Mouse (Mus musculus) limb, embryonic 10.5 days (tissue): ENCODE data around the gene Gm13040. TPM values are rescaled to one million over a fixed set of nuclear protein-coding genes. Genes with fewer than 3 reads are reported as not detected.
"Not testable (repeated sequence)": the region's sequence is repeated elsewhere in the genome, so short reads cannot be mapped to it uniquely, and the experiment has no call there.

Experiments used
- DNase-seq: peaks from one replicate; pipeline ENCODE4 v3.0.0-alpha.2; 2017; ENCODE audit warnings: low spot score
- H3K27ac ChIP-seq: fragments of 300-500 bp; sonication (generic); 2 replicates; pipeline ENCODE4 v1.5.1; 2016; ENCODE audit warnings: mild to moderate bottlenecking
- H3K27me3 ChIP-seq: fragments of 300-500 bp; sonication (generic); 2 replicates; pipeline ENCODE4 v1.6.1; 2016; ENCODE audit warnings: low read depth, mild to moderate bottlenecking; ENCODE audit not compliant: poor library complexity, severe bottlenecking
- H3K36me3 ChIP-seq: fragments of 300-500 bp; sonication (generic); 2 replicates; pipeline ENCODE4 v1.6.1; 2016; ENCODE audit warnings: mild to moderate bottlenecking, moderate library complexity
- H3K4me1 ChIP-seq: fragments of 300-500 bp; sonication (generic); 2 replicates; pipeline ENCODE4 v1.6.1; 2016
- H3K4me3 ChIP-seq: fragments of 300-500 bp; sonication (generic); 2 replicates; pipeline ENCODE4 v1.5.1; 2016; ENCODE audit warnings: mild to moderate bottlenecking, moderate library complexity
- H3K9me3 ChIP-seq: fragments of 300-500 bp; sonication (generic); replicated peaks from 2 replicates; pipeline ENCODE4 v1.6.1; 2016; ENCODE audit warnings: mild to moderate bottlenecking
- WGBS: fragments of 180-500 bp; shearing (Covaris S2); methylation state at CpG from one replicate; pipeline ENCODE4 v1.1.7; 2016; 5-methylcytosine and 5-hydroxymethylcytosine counted together
- polyA plus RNA-seq: library from polyadenylated mRNA; unstranded; fragments of >200 nt; fragmentation: Nextera tagmentation; extraction: Ambion mirVana; gene quantifications from 2 replicates; pipeline ENCODE4 v1.2.1, GENCODE M21; 2016

The Gm13040 gene
- polyA plus RNA-seq: not detected in 2 replicates

- H3K4me3 ChIP-seq, H3K4me1 ChIP-seq, H3K9me3 ChIP-seq, DNase-seq, H3K36me3 ChIP-seq, H3K27me3 ChIP-seq, H3K27ac ChIP-seq: not testable (repeated sequence)
- no CpG with 5 or more reads among the region's 3 CpGs for WGBS
Measured at GRCm38 (mm10) chr4:143535654-143536053, at the start of gene Gm13040. Gene Gm13040 (plus strand): TSS chr4:143535954.

GRCm38 (mm10) chr4:143511043-143511442 lies 24.7 kb upstream of the Gm13040 start, which contains the start of gene Gm13043:
Gene Gm13043 (plus strand): TSS chr4:143511343.
- Histone ChIP-seq H3K27ac (no peak within 1 kb of the TSS), H3K27me3 (no peaks in the 10 kb centered on the region), H3K4me1 (no peaks in the 10 kb centered on the region), H3K36me3 (no peaks in the 10 kb centered on the region), H3K9me3 (no peaks in the 10 kb centered on the region), H3K4me3 (no peak within 1 kb of the TSS)
- WGBS: 87% methylated on average over 3 of the region's 3 CpGs
- no peak for DNase-seq

DNA sequence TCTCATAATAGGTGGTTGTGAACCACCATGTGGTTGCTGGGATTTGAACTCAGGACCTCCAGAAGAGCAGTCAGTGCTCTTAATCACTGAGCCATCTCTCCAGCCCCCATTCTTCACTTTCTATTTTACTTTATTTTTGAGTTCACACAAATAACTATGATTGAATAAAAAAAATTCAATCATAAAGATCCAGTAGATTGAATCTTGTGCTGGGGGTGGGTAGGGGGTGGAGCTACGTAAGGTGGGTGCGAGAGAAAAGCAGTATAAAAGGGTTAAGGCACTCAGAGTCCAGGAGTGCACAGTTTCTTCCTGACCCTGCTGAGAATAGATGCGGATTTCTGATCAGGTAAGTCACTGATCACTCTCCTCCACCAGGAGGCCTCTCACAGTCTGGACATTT lies 15.6 kb downstream of the Gm13040 start, which contains the start of the genes BC080695 and Gm13057:
Gene BC080695, plus strand, starts transcription at position 301 of the 400 bp plus-strand sequence.
Gene Gm13057, plus strand, starts transcription at position 310 of the 400 bp plus-strand sequence.
- not testable (repeated sequence) for DNase-seq, H3K4me3 ChIP-seq, H3K4me1 ChIP-seq, H3K9me3 ChIP-seq, H3K27me3 ChIP-seq, H3K27ac ChIP-seq, H3K36me3 ChIP-seq
- no CpG with 5 or more reads among the region's 3 CpGs for WGBS

Other genes starting within 250 kb of the Gm13040 start
- gene Pdpn, start 236.4 kb upstream of the Gm13040 start, polyA plus RNA-seq: 20.0 and 25.8 TPM in 2 replicates
- 0.08 and 0.14 TPM in 2 replicates for gene Lrrc38, start 186.2 kb upstream of the Gm13040 start, polyA plus RNA-seq
- not detected in 2 replicates for gene Pramel1, start 141.5 kb upstream of the Gm13040 start, polyA plus RNA-seq
- gene Pramef8, start 123.5 kb upstream of the Gm13040 start, polyA plus RNA-seq: 14.9 and 21.1 TPM in 2 replicates
- not detected in 2 replicates for gene Oog4, start 85.6 kb upstream of the Gm13040 start, polyA plus RNA-seq
- not detected in 2 replicates for gene Gm13043, start 24.6 kb upstream of the Gm13040 start, polyA plus RNA-seq
- not detected in 2 replicates for gene BC080695, start 15.7 kb downstream of the Gm13040 start, polyA plus RNA-seq
- not detected in 2 replicates for gene Gm13057, start 15.8 kb downstream of the Gm13040 start, polyA plus RNA-seq
- not detected in 2 replicates for gene Gm13083, start 79.0 kb downstream of the Gm13040 start, polyA plus RNA-seq
- gene Gm13088, start 121.3 kb downstream of the Gm13040 start, polyA plus RNA-seq: not detected in 2 replicates
- not detected in 2 replicates for gene Gm13089, start 166.8 kb downstream of the Gm13040 start, polyA plus RNA-seq
- not detected in 2 replicates for gene Gm13078, start 183.5 kb downstream of the Gm13040 start, polyA plus RNA-seq